Mouse (Mus musculus) liver, embryonic 15.5 days (tissue): ENCODE data around the gene Triobp. TPM values are rescaled to one million over a fixed set of nuclear protein-coding genes. Genes with fewer than 3 reads are reported as not detected.

Experiments
- ATAC-seq: fragments of 200-750 bp; cut with Nextera tagmentation; 2 replicates; pipeline ENCODE4 v1.8.0; 2017; ENCODE audit warnings: moderate number of reproducible peaks, mild to moderate bottlenecking, moderate library complexity; ENCODE audit not compliant: insufficient read depth
- H3K27ac ChIP-seq: fragments of 300-500 bp; sonication (generic); replicated peaks from 2 replicates; pipeline ENCODE4 v1.5.1; 2015; ENCODE audit warnings: mild to moderate bottlenecking, inconsistent platforms
- H3K27me3 ChIP-seq: fragments of 300-500 bp; sonication (generic); 2 replicates; pipeline ENCODE4 v1.6.1; 2015; ENCODE audit warnings: mild to moderate bottlenecking, inconsistent platforms
- H3K36me3 ChIP-seq: fragments of 300-500 bp; sonication (generic); replicated peaks from 2 replicates; pipeline ENCODE4 v1.6.1; 2015; ENCODE audit warnings: moderate library complexity, mild to moderate bottlenecking, inconsistent platforms
- H3K4me1 ChIP-seq: fragments of 300-500 bp; sonication (generic); replicated peaks from 2 replicates; pipeline ENCODE4 v1.6.1; 2015; ENCODE audit warnings: inconsistent platforms
- H3K4me2 ChIP-seq: fragments of 300-500 bp; sonication (generic); 2 replicates; pipeline ENCODE4 v1.6.1; 2015; ENCODE audit warnings: moderate library complexity, mild to moderate bottlenecking, inconsistent platforms
- H3K4me3 ChIP-seq: fragments of 300-500 bp; sonication (generic); replicated peaks from 2 replicates; pipeline ENCODE4 v1.5.1; 2015; ENCODE audit warnings: mild to moderate bottlenecking, inconsistent platforms
- H3K9ac ChIP-seq: fragments of 300-500 bp; sonication (generic); 2 replicates; pipeline ENCODE4 v1.6.1; 2015; ENCODE audit warnings: moderate library complexity, mild to moderate bottlenecking, inconsistent platforms
- H3K9me3 ChIP-seq: fragments of 300-500 bp; sonication (generic); replicated peaks from 2 replicates; pipeline ENCODE4 v1.6.1; 2016; ENCODE audit warnings: inconsistent platforms
- WGBS: fragments of 180-500 bp; shearing (Covaris S2); methylation state at CpG from one replicate; pipeline ENCODE4 v1.1.7; 2015; ENCODE audit warnings: mixed read lengths; ENCODE audit not compliant: insufficient replicate concordance; 5-methylcytosine and 5-hydroxymethylcytosine counted together
- polyA plus RNA-seq: library from polyadenylated mRNA; unstranded; fragments of >200 nt; fragmentation: Nextera tagmentation; extraction: Ambion mirVana; gene quantifications from 2 replicates; pipeline ENCODE4 v1.2.1, GENCODE M21; 2015

The Triobp gene
- polyA plus RNA-seq, 1 experiment from 2014 or later = 20.2 TPM

DNA sequence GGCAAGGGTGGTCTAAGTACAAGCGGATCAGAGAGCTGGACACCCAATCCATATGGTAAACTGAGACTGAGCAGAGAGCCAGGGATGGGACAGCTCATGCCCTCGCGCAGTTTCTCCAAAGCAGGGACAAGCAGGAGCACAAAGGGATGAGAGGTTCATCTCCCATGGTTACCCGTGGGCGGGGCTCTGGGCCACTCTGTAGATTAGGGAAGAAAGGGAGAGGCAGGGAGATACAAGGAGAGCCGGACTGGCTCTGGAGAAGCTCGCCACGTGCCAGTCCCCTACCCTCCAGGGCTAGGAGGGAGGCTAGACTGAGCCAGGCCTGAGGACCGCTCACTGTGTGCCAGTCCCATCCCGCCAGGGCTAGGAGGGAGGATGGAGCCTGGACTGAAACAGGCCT is 10.2 kb upstream of the Triobp start:
- no peaks in the 10 kb centered on the region for H3K9me3 ChIP-seq
- WGBS = 85% methylated on average over 10 of the region's 10 CpGs
- ATAC-seq = no peak
- H3K27me3 ChIP-seq = no peaks in the 10 kb centered on the region
- H3K4me2 ChIP-seq = peak overlapping the region; percentile 76; the same call in 1 of the 2 replicates
- H3K36me3 ChIP-seq = peaks cover 55% of the 10 kb centered on the region
- H3K4me1 ChIP-seq = peaks cover 44% of the 10 kb centered on the region
- no peak overlapping the region for H3K4me3 ChIP-seq
- no peak overlapping the region for H3K9ac ChIP-seq
- H3K27ac ChIP-seq = 0 out of 2 replicates have a peak overlapping the region, but pooled peaks have one; percentile 81

DNA sequence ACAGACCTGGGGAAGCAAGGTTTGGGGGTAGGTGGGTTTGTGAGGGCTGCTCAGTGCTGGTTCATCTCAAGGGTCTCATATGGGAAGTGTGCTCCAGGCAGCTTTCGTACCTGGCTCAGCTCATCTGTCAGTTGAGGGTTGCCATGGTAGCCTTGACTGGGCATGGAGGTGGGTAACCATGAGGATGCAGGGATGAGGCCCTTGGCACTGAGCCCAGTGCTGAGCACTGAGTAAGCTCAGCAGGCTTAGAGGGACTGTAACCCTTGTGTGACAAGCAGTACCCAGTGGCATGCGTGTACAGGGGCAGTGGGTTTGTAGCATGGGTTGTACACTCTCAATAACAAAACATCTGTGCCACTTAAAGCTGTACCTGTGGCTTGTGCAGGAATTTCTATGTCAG is 9.6 kb upstream of the Triobp start:
- WGBS = 85% methylated on average over 2 of the region's 2 CpGs
- H3K4me2 ChIP-seq = no peak overlapping the region
- H3K9me3 ChIP-seq = no peaks in the 10 kb centered on the region
- H3K27ac ChIP-seq = no peak overlapping the region
- peaks cover 55% of the 10 kb centered on the region for H3K36me3 ChIP-seq
- H3K4me1 ChIP-seq = peaks cover 46% of the 10 kb centered on the region
- ATAC-seq = no peak
- no peak overlapping the region for H3K9ac ChIP-seq
- H3K27me3 ChIP-seq = no peaks in the 10 kb centered on the region
- H3K4me3 ChIP-seq = no peak overlapping the region

DNA sequence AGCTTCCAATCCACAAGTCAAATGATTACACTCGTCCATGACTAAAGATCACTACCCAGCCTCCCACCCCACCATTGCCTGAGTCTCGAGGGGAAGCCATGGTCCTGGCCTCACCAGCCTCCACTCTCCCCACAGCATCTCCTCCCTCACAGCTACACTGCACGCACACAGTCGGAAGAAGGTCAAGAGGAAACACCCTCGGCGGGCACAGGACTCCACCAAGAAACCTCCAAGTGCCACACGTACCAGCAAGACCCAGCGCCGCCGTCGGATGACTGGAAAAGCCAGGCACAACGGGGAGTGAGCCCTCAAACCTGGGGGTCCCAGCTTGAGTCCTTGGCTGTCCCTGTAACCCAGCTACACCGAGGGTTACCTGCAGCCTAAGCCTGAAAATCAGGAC is 7.2 kb upstream of the Triobp start:
- Histone ChIP-seq H3K4me2 (no peak overlapping the region), H3K27me3 (peaks cover 4% of the 10 kb centered on the region; the same call in 1 of the 2 replicates), H3K4me3 (no peak overlapping the region), H3K36me3 (peaks cover 57% of the 10 kb centered on the region), H3K4me1 (peaks cover 31% of the 10 kb centered on the region), H3K9ac (no peak overlapping the region), H3K9me3 (no peaks in the 10 kb centered on the region), H3K27ac (no peak overlapping the region)
- no peak for ATAC-seq
- 85% methylated on average over 13 of the region's 13 CpGs for WGBS

DNA sequence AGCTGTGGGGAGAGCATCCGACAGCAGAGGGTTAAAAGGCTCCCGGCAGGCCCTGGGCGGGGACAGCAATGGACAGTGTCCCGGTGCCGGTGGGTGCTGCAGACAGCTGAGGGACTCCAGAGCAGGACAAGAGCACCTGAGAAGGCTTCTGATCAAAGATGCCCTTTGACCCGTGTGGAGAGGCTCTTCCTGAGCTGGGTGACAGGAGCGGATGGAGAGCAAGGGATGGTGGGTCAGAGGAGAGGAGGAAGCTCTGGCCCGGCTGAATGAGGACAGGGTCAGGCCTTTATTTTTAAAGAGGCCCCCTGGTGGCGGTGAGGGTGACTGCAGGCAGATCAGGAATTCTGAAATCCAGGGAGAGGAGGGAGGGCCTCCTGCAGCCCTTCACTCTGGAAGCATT is 4.9 kb upstream of the Triobp start:
- WGBS = 14% methylated on average over 9 of the region's 9 CpGs

DNA sequence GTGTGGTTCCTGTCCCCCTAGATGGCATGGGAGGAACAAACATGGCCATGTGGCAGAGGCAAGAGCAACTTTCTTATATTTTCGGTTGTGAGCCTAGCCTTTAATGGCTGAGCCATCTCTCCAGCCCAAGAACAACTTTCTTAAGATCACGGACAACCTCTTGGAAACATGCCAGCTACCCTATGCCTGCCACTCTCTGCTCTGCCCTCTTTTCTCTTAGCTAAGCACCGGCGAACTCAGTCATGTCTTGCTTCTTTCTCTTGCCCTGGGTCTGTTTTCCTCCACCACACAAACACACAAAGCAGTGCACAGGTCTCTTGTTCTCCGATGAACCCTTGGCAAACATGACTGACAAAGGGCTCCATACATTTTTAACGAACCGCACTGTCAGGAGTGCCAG is 1.3 kb upstream of the Triobp start:
- Histone ChIP-seq H3K4me3 (no peak overlapping the region), H3K4me2 (no peak overlapping the region), H3K36me3 (peaks cover 9% of the 10 kb centered on the region), H3K9ac (no peak overlapping the region), H3K4me1 (peaks cover 23% of the 10 kb centered on the region), H3K27ac (no peak overlapping the region), H3K27me3 (peaks cover 46% of the 10 kb centered on the region), H3K9me3 (no peaks in the 10 kb centered on the region)
- WGBS = 66% methylated on average over 7 of the region's 7 CpGs
- ATAC-seq = no peak

More for the DNA sequence above, 4.9 kb upstream of the Triobp start:
- Histone ChIP-seq H3K9ac (no peak overlapping the region), H3K27ac (no peak overlapping the region), H3K36me3 (peaks cover 45% of the 10 kb centered on the region), H3K4me1 (peaks cover 14% of the 10 kb centered on the region), H3K27me3 (peaks cover 27% of the 10 kb centered on the region), H3K4me2 (peak overlapping the region; percentile 59), H3K9me3 (no peaks in the 10 kb centered on the region), H3K4me3 (peak overlapping the region; percentile 34)
- ATAC-seq = peak; percentile 47

DNA sequence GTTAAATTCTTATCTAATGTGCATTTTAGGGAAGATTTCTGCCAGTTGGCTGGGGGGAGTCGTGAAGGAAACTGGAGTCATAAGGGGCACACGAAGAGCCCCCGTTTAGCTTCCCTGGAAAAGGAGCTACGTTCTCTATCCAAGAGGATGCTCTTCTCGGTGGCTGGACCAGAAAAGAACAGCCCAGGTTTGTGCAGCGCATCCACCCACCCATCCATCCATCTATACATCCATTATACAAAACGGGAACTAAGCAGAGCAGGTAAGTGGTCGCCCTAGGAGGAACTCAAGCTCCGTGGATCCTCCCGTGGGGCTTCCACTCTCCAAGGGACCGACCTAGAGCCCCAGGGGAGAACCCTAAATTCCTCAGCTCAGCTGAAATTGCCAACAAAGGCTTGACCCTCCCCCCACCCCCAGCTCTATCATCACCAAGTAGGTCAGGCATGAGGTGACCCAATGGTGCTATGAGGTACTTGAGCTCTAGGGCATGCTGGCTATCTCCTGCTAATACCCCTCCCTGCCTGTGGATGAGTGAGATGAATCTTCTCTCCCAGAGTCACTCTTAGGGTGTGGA is 715 bp downstream of the Triobp start:
- Histone ChIP-seq H3K9me3 (no peaks in the 10 kb centered on the region), H3K4me2 (peak overlapping the region; percentile 67), H3K27ac (no peak overlapping the region), H3K4me3 (peak overlapping the region; percentile 30), H3K4me1 (peaks cover 15% of the 10 kb centered on the region), H3K36me3 (0 out of 2 replicates have a peak, but pooled peaks cover 2% of the 10 kb centered on the region), H3K9ac (no peak overlapping the region), H3K27me3 (peaks cover 46% of the 10 kb centered on the region)
- no peak for ATAC-seq
- 6% methylated on average over 11 of the region's 11 CpGs for WGBS

DNA sequence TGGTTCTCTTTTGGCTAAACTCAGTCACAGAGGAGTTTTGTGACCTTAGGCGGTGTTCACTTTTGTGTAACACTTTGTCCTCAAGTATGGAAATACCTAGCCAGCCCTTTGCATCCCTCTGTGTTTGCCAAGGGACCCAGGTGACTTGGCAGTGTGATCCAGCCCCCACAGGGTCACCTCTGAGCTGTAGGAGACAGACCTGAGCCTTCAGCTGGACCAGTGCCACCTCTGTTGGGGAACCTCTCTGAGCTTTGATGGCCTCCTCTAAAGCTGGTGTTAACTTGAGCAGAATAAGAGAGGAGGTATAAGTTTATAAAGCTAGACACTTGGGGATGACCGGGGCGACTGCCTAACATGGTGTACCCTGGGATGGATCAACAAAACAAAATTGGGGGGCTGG is 1.4 kb downstream of the Triobp start:
- WGBS = 86% methylated on average over 3 of the region's 3 CpGs

DNA sequence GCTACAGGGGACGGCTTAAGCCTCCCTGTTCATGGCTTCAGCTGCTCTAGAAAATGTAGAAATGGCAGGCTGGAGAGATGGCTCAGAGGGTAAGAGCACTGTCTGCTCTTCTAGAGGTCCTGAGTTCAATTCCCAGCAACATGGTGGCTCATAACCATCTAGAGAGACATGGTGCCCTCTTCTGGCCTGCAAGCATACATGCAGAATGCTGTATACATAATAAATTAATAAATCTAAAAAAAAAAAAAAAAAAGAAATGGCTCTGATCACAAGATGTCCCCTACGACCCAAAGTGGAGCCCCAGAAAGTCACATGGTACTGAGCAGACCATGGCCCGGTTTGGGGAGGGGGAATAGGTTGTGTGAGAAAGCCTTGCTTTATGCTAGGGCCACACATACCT is 8.1 kb downstream of the Triobp start:
- 47% methylated on average over 3 of the region's 3 CpGs for whole genome bisulfite sequencing
- no peaks in the 10 kb centered on the region for H3K36me3 ChIP-seq

More for the DNA sequence above, 1.4 kb downstream of the Triobp start:
- H3K4me2 ChIP-seq = no peak overlapping the region
- no peaks in the 10 kb centered on the region for H3K9me3 ChIP-seq
- peaks cover 15% of the 10 kb centered on the region for H3K4me1 ChIP-seq
- no peak for ATAC-seq
- no peak overlapping the region for H3K27ac ChIP-seq
- peaks cover 42% of the 10 kb centered on the region for H3K27me3 ChIP-seq
- H3K4me3 ChIP-seq = no peak overlapping the region
- H3K9ac ChIP-seq = no peak overlapping the region
- 0 out of 2 replicates have a peak, but pooled peaks cover 2% of the 10 kb centered on the region for H3K36me3 ChIP-seq

DNA sequence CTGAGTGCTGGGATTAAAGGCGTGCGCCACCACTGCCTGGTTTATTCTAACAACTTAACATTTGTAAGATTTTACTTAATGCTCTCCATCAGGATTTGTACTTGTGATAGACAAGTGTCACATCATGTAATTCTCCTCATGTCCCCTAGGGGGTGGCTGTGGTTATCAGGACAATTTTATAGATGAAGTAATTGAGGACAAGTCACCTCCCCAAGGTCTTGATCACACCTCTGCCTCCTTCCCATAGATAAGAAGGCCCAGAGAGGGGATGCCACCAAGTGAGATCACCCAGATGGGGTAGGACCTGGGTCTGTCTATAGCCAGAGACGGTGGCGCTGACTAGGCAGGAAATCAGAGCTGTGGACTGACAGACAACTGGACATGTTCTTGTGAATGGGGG is 8.8 kb downstream of the Triobp start:
- no peak overlapping the region for H3K9ac ChIP-seq
- H3K4me3 ChIP-seq = no peak overlapping the region
- no peak overlapping the region for H3K27ac ChIP-seq
- peaks cover 9% of the 10 kb centered on the region for H3K27me3 ChIP-seq
- whole genome bisulfite sequencing = 67% methylated on average over 4 of the region's 4 CpGs
- H3K36me3 ChIP-seq = no peaks in the 10 kb centered on the region
- no peaks in the 10 kb centered on the region; the same call in 1 of the 2 replicates for H3K4me1 ChIP-seq
- H3K4me2 ChIP-seq = no peak overlapping the region
- H3K9me3 ChIP-seq = no peaks in the 10 kb centered on the region
- no peak for ATAC-seq

More for the DNA sequence above, 8.1 kb downstream of the Triobp start:
- Histone ChIP-seq H3K4me2 (no peak overlapping the region), H3K4me3 (no peak overlapping the region), H3K9me3 (no peaks in the 10 kb centered on the region), H3K4me1 (no peaks in the 10 kb centered on the region; the same call in 1 of the 2 replicates), H3K27me3 (peaks cover 5% of the 10 kb centered on the region; the same call in 1 of the 2 replicates), H3K27ac (no peak overlapping the region), H3K9ac (no peak overlapping the region)
- no peak for ATAC-seq

DNA sequence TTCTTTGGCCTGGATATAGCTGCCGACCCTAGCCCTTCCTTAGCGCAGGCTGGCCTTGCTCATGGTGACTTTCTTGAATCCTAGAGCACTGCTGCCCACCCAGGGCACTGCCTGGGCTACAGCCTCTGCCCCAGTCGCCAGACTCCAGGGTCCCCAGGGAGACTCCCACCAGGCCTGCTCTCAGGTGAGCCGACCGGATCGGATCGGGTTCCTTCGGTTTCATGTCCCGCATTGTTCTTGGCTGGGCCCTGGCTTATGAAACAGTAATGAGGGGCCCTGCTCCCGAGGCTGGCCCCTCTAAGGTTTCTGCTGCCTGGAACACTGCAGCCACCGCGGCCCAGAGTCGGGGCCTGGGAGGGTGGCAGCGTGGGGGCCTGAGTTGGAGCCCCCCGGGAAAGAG is 9.5 kb downstream of the Triobp start:
- Histone ChIP-seq H3K36me3 (no peaks in the 10 kb centered on the region), H3K4me2 (no peak overlapping the region), H3K27me3 (peaks cover 9% of the 10 kb centered on the region), H3K4me1 (no peaks in the 10 kb centered on the region; the same call in 1 of the 2 replicates), H3K9ac (no peak overlapping the region), H3K4me3 (no peak overlapping the region), H3K27ac (no peak overlapping the region), H3K9me3 (no peaks in the 10 kb centered on the region)
- WGBS = 53% methylated on average over 15 of the region's 15 CpGs
- ATAC-seq = no peak

DNA sequence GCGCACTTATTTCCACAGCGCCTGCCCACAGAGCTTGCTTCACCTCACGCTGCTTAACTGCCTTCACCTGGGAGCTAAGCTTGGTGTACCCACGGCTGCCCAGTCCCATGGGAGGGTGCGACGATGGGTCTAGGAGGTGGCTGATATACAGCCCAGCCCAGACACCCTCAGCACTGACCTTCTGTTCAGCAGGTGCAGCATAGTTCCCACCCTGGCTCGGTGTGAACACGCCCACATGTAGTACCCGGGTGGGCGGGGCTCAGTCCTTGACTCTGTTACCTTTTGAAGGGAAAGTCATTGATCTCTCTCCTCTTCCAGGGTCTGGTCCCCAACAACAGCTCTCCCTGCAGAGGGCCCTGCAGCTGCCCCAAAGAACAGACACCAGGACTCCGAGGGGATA is 12.0 kb downstream of the Triobp start:
- H3K4me3 ChIP-seq = no peak overlapping the region
- 70% methylated on average over 11 of the region's 11 CpGs for WGBS
- peaks cover 9% of the 10 kb centered on the region; the same call in 1 of the 2 replicates for H3K27me3 ChIP-seq
- no peak overlapping the region for H3K9ac ChIP-seq
- H3K27ac ChIP-seq = no peak overlapping the region
- ATAC-seq = no peak
- no peak overlapping the region for H3K4me2 ChIP-seq
- H3K4me1 ChIP-seq = no peaks in the 10 kb centered on the region; the same call in 1 of the 2 replicates
- H3K36me3 ChIP-seq = no peaks in the 10 kb centered on the region
- H3K9me3 ChIP-seq = no peaks in the 10 kb centered on the region

DNA sequence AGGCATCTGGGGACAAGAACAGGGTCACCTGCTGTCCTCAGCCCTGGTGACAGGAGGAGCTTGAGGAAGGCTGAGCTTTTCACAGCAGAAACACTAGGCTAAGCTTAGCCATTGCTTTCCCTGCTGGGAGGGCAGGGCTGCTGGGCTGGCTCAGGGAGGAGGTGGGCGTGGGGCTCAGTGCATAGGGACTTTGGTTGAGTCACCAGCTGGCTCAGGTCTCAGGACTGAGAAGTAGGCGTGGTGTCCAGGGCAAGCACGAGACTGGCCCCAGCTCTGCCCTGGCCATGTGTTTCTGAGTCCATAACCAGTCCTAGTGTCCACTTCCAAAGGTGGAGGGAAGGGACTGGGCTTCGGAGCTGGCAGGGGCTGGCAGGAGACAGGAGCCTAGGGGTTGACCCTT is 12.6 kb downstream of the Triobp start:
- H3K27me3 ChIP-seq = peaks cover 9% of the 10 kb centered on the region; the same call in 1 of the 2 replicates
- 43% methylated on average over 4 of the region's 4 CpGs for WGBS
- no peaks in the 10 kb centered on the region; the same call in 1 of the 2 replicates for H3K4me1 ChIP-seq
- H3K4me3 ChIP-seq = no peak overlapping the region
- no peak overlapping the region for H3K4me2 ChIP-seq
- H3K36me3 ChIP-seq = no peaks in the 10 kb centered on the region
- H3K9ac ChIP-seq = no peak overlapping the region
- H3K9me3 ChIP-seq = no peaks in the 10 kb centered on the region
- H3K27ac ChIP-seq = no peak overlapping the region
- ATAC-seq = no peak
